Mouse (Mus musculus) forebrain, embryonic 15.5 days (tissue): Measurements from ENCODE around the gene Prrt1. TPM values are rescaled to one million over a fixed set of nuclear protein-coding genes. Genes with fewer than 3 reads are reported as not detected.

Source experiments
- polyA plus RNA-seq: library from polyadenylated mRNA; unstranded; fragments of >200 nt; fragmentation: Nextera tagmentation; extraction: Ambion mirVana; gene quantifications from 2 replicates; pipeline ENCODE4 v1.2.1, GENCODE M21; 2015

Prrt1 gene
- polyA plus RNA-seq, 1 experiment from 2014 or later, result 6.8 TPM

Other genes with a start within 250 kb of the Prrt1 start
- gene BC051142, start 230.7 kb upstream of the Prrt1 start, polyA plus RNA-seq, result 1.5 and 3.3 TPM in 2 replicates
- not detected in 2 replicates for gene Btnl4, start 152.2 kb upstream of the Prrt1 start, polyA plus RNA-seq
- not detected in 2 replicates for gene Btnl6, start 112.2 kb upstream of the Prrt1 start, polyA plus RNA-seq
- 5.8 and 6.1 TPM in 2 replicates for gene Notch4, start 65.3 kb upstream of the Prrt1 start, polyA plus RNA-seq
- gene Gpsm3, start 39.7 kb upstream of the Prrt1 start, polyA plus RNA-seq, result 2.7 and 3.2 TPM in 2 replicates
- 6.8 and 7.5 TPM in 2 replicates for gene Pbx2, start 38.3 kb upstream of the Prrt1 start, polyA plus RNA-seq
- 1.8 TPM in 2 replicates for gene Ager, start 31.7 kb upstream of the Prrt1 start, polyA plus RNA-seq
- 313 and 321 TPM in 2 replicates for gene Rnf5, start 25.8 kb upstream of the Prrt1 start, polyA plus RNA-seq
- gene Agpat1, start 25.3 kb upstream of the Prrt1 start, polyA plus RNA-seq, result 89.2 and 91.1 TPM in 2 replicates
- gene Egfl8, start 13.6 kb upstream of the Prrt1 start, polyA plus RNA-seq, result 6.1 and 7.4 TPM in 2 replicates
- 17.2 and 18.2 TPM in 2 replicates for gene Ppt2, start 1.0 kb upstream of the Prrt1 start, polyA plus RNA-seq
- gene Fkbpl, start 15.2 kb downstream of the Prrt1 start, polyA plus RNA-seq, result 15.3 and 15.8 TPM in 2 replicates
- gene Atf6b, start 17.6 kb downstream of the Prrt1 start, polyA plus RNA-seq, result 111 and 112 TPM in 2 replicates
- 0.05 and 0.06 TPM in 2 replicates for gene Tnxb, start 41.0 kb downstream of the Prrt1 start, polyA plus RNA-seq
- gene C4b, start 114.3 kb downstream of the Prrt1 start, polyA plus RNA-seq, result 0.04 TPM in 1 of 2 replicates, not detected in the other
- gene Cyp21a1, start 175.0 kb downstream of the Prrt1 start, polyA plus RNA-seq, result not detected in 2 replicates
- gene Stk19, start 207.4 kb downstream of the Prrt1 start, polyA plus RNA-seq, result 39.8 and 43.0 TPM in 2 replicates
- gene Dxo, start 207.5 kb downstream of the Prrt1 start, polyA plus RNA-seq, result 75.2 and 77.8 TPM in 2 replicates
- 59.6 and 59.7 TPM in 2 replicates for gene Skiv2l, start 220.7 kb downstream of the Prrt1 start, polyA plus RNA-seq
- gene Nelfe, start 220.9 kb downstream of the Prrt1 start, polyA plus RNA-seq, result 94.9 and 97.1 TPM in 2 replicates
- 1.8 and 2.1 TPM in 2 replicates for gene Cfb, start 233.0 kb downstream of the Prrt1 start, polyA plus RNA-seq
- 9.5 and 9.9 TPM in 2 replicates for gene Zbtb12, start 249.9 kb downstream of the Prrt1 start, polyA plus RNA-seq